Mouse (Mus musculus): Measurements from ENCODE around the gene Chrng.

GRCm38 (mm10) chr1:87185526-87185925 is 18.9 kb upstream of the Chrng start:
- TF ChIP-seq POLR2A (IDR thresholded peaks at IDR 0.05; ENCODE audit: insufficient read depth, low read depth, low read length) (no peak), CTCF (IDR thresholded peaks at IDR 0.05) (no peak), EP300 (IDR thresholded peaks at IDR 0.05; ENCODE audit: insufficient read depth, low read depth, low read length) (no peak)
